Mouse (Mus musculus) testis, adult 2 months (tissue): ENCODE measurements at regions not wholly inside any gene's neighbourhood (a gene's known extent, or its start where the extent isn't known, plus 50 kb on each side); places are given as distances from the start of the nearest gene placed in this dataset.

Experiments used
- CTCF ChIP-seq: fragments of 200-500 bp; IDR thresholded peaks from 2 replicates; pipeline ENCODE4 v1.5.1; 2012; ENCODE audit warnings: low read depth, mild to moderate bottlenecking, inconsistent platforms, low read length, moderate library complexity; ENCODE audit not compliant: control insufficient read depth, insufficient read depth, insufficient replicate concordance
- POLR2A ChIP-seq: fragments of 200-500 bp; IDR thresholded peaks from 2 replicates; pipeline ENCODE4 v1.6.1; 2012; ENCODE audit warnings: low read depth, mild to moderate bottlenecking, inconsistent platforms, low read length, moderate library complexity; ENCODE audit not compliant: control insufficient read depth

DNA sequence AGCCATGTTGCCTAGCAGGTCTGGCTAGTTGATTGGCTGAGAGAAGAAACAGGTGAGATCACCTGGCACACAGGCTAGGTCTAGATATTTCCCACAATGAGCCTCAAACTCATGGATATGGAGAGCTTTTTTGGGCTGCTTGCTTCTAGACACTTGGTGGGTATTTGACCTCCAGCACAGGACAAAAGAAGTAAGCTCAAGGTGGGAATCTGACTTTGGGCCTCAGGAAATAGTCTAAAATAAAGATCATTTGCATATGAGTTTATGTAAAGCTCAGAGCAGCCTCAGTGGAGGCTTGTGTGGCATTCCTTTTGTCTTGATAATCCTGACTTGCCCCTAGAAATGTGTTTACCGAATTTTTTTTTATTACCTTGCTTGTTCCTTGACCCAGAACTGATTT, 594.8 kb upstream of the Kcnd2 start:
- TF ChIP-seq CTCF (no peak), POLR2A (no peak)
